Mouse (Mus musculus) urinary bladder, postnatal 14 days (tissue): ENCODE data around the gene Adcy2.

Experiments used
- DNase-seq: peaks from one replicate; pipeline ENCODE4 v3.0.0; 2021; ENCODE audit warnings: low spot score

Adcy2 gene

GRCm38 (mm10) chr13:68998918-68999801 lies at the start of gene Adcy2:
Gene Adcy2 (minus strand): TSS chr13:68999541.
- DNase-seq: peak; percentile 32

DNA sequence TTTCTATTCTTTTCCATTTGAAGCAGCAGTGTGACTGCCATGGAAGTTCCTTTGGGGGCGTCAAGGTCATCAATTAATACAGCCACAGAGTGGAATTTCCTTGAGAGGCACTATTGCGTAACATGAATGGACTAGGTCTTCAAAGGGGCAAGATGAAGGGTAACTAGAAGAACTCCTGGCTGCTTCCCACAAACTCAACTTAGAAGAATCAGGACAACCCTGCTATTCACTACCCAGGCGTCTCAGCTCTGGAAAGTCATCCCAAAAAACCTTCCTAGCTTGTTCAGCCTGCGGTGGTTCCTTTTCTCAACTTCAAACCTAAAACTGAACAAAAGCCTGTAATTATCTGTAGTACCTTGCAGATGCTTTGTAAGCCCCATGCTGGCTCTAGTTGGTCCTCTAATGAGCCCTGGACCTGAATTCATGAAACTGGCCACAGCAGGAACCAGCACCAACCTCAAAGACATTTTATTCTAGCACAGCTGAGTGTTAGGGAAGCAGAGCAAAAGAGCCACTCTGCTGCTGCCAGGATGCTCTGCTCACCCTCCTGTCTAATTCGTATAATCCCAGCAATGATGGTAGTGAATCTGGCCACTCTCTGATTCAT lies 37.8 kb upstream of the Adcy2 start:
- DNase-seq: no peak

GRCm38 (mm10) chr13:69034621-69035020 lies 35.3 kb upstream of the Adcy2 start:
- no peak for DNase-seq

GRCm38 (mm10) chr13:69033532-69033931 lies 34.2 kb upstream of the Adcy2 start:
- DNase-seq: no peak

GRCm38 (mm10) chr13:69029078-69029757 lies 29.9 kb upstream of the Adcy2 start:
- DNase-seq: no peak

DNA sequence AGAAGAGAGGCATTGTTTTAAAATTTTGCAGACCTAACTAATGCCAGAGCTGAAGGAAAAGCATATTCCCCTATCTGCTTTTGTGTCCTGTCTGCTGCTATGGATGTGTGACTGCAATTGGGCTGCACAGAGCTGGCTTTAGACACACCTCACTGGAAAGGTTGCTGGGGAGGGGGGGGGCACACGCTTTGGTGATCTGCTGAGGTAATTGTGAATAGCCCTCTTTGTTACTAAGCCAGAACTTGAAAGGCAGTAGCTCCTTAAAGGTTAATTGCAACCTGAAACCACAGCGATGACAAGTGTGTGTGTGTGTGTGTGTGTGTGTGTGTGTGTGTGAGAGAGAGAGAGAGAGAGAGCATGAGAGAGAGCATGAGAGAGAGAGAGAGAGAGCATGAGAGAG lies 25.6 kb upstream of the Adcy2 start:
- DNase-seq: no peak

DNA sequence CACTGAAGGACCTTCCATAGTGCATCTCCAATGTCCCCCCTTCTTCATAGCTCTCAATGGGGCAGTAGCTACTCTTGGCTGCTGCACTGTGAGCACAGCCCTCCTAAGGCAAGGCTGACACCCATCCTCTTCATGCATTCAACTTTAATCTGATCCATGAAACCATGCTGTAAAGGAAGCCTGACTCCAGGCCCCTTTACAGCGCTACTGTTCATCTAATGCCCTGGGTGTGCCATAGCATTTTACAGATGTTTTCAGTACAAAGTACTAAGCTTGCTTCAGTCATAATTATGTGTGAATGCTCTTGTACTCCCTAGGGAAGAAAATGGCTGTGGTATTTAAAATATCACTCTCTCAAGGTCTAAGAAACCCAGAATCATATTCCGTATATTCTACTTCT lies 23.9 kb upstream of the Adcy2 start:
- no peak for DNase-seq

DNA sequence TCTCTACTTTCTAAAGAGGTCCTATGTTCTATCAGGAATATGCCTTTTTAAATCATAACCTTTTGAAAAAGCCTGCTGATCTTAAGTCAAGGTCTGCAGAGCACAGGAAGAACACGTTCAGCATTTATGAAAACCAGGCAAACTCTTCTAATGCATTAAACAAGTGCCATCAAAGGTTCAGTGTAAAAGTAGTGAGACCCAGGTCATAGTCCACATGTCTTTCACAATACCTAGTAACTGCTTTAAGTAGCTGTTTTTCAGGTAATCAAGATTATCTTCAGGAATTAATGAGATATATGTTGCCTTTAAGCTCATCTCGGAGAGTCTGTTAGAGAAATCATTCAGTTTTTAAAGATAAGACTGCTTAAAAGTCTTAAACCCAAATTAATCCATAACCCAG lies 21.2 kb upstream of the Adcy2 start:
- DNase-seq: no peak

DNA sequence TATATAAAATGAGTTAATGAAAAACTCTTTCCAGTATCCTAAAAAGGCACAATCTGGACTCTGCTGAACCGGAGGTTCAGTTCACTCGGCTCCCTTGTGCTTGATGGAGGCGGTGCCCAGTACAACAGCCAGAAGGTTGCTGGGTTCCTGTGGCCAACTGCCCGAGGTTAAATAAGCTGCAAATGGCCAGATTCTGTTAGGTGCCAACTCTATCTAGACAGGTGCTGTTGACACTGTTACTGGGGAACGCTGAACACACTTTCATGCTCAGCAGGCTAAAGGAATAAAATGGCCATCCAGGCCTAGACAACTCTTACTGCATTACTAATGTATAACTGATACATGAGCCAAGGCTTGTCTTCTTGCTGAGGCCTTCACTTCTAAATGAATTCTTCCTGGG lies 7.6 kb upstream of the Adcy2 start:
- no peak for DNase-seq

- no peak for DNase-seq
These were observed 6.8 kb upstream of the Adcy2 start for GRCm38 (mm10) chr13:69006091-69006490.

- no peak for DNase-seq
These were observed 5.1 kb upstream of the Adcy2 start for GRCm38 (mm10) chr13:69004406-69004805.

DNA sequence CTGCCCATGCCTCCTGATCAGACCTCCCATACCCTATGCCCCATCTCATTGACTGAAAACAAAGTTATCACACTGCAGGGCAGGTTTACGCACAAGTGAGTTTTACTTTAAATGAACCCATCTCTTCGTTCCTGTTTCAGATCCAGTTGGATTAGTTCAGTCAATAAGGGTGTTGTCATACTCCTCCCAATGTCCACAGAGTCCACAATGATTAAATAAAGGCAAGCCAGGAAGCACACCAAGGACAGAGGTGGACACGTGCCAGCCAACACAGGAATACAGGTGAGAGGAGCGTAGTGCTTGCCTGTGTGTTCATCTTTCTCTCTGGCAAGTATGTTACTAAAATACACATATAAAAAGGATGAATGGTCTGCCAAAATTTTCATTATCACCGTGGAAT lies 3.3 kb upstream of the Adcy2 start:
- DNase-seq: no peak

DNA sequence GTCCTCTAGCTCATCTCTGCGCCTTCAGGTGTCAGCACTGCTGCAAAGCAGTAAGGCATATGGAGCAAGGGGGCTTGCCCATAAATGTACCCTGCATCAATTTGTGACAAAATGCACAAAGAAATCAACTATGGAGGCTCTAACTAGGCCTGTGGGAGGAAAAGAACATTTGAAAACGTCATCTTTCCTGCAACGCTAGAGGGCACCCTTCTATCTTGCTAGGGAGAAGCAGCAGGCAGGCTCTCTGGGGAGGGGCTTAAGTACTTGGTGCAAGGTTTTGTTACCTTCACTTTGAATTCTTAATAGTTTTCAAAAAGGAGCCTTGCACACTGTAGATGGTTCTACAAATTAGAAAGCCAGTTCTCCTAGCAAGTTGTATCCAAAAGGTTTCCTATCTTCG lies 2.8 kb upstream of the Adcy2 start:
- peak; percentile 38 for DNase-seq

DNA sequence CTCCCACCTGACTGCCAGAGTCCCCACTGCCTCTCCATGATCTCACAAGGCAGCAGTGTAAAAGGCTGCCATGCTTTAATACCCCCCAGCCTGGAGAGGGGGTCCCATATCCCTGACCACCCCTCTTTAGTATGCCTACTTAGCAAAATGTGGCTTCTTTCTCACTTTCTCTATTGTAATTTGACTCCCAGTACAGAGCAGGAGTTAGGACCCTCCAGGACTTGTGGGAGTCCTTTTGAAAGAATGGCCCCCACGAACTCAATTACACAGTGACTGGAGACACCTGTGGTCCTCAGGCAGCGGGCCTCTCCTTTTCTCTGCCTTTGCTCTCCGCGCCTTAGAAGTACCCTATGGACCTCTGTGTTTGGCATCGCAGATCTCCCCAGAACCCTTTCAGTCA lies 485 bp upstream of the Adcy2 start:
- no peak for DNase-seq

DNA sequence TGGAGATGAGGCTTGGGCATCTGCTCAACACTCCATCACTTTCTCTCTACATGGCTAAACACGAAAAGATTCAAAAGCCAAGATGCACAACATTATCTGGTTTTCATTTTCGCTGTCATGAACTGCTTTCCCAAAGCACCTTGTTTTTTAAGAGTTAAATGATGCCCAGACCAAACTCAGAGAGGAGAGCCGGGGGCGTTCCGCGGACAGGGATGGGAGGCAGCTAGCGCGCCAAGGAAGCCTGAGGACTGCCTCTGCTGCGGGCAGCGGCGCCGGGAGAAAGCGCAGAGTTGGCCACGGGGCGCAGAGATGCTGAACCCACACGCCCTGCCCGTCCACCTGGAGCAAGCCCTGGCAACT lies 803 bp downstream of the Adcy2 start:
- DNase-seq: peak; percentile 6

DNA sequence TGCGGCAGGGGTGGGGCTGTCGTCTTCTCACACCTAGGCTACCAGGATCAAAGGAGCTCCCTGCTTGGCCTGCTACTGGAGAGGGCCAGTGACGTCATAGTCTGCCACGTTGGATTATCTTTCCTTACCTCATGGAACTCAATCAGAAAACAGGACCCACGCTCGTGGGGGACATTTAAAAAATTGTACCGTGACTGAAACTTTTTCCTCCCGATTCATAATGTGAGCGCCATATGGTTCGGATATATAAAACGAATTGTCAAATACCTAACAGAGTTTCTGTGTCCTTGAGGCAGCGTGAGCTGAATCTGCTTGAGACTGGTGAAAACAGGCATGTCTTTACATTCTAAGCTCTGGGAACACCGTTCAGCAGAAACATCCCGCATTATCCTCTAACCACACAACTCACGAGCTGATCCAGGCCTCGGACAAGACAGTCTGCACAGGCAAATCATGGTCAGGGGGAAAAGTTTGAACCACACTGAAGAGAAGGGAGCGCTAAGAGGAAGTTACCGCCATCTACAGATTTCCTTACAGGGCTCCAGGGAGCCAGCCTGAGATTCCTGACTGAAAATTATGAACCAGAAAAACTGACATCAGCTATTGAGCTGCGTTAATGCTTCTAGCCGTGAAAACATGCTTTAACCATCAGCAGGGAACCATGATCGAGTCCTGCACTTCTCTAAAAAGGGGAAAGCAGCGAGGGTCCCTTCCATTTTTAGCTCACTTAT lies 1.4 kb downstream of the Adcy2 start:
- DNase-seq: no peak

DNA sequence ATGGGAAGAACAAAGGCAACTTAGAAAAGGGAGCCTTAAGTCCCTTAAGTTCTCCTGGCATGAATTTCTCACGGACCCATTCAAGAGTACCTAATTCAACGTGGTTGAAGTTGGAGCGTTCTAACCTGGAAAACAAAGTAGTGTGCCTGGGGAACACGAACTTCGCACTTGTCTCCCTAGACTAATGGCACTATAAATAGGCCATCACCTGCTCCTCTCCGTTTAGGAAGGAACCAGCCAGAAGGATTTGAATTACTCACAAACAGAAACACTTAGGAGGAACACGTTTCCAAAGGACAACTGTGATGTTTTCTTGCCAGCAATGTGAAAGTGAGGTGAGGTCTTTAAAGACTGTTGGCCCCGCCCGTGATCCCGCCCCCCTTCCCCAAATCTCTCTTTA lies 2.0 kb downstream of the Adcy2 start:
- DNase-seq: no peak

DNA sequence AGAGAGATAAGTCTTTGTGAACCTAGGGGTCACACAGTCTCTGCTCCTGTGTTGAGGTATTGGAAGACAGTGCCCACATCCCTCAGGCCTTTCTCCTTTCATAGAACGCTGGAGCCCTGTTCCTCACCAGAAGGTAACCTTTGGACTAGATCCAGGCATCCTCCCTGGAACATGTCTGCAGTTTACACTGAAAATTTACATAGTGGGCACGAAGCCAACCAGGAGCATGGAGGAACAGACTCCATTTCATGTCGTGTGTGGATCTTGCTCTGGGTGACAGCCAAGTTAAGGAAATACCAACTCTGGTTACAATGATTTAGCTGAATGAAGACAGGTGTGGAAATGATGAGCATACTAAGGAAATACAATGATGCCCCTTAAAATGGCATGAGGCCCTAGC lies 2.7 kb downstream of the Adcy2 start:
- no peak for DNase-seq

DNA sequence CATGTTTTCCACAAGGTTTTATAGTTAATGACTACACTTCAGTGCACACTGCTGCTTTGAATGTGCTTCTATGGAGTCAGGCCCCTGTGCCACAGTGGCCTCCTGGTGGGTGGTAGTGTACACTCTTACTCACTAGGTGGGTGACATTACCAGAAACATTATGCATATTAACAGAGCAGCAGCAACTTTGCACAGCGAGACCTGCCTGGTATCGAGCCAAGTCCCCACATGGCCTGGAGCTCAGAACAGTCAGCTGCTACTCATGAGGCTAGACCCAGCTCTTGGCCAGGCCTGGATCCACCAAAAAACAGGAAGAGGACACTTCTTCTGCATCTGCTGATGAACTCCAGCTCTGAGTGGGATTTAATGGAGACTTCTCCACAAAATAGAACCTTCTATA lies 13.6 kb downstream of the Adcy2 start:
- DNase-seq: no peak

DNA sequence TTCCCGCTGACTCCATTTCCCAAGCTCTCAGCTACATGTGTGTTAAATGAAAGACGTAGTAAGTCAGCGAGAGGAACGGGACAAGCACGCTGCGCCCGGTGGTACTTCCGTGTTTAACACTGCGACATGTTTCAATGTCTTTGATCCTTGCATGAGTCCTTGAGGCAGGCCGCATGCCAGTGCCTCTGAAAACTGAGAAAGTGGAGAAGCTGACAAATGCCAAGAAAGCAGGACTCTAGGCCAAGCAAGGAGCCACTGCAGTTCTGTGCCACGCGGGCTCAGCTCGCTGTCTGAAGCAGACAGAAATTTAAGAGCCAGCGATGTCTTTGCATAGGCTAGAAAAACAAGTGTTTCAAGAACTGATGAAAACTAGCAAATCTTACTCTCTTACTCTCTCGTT lies 15.3 kb downstream of the Adcy2 start:
- no peak for DNase-seq

GRCm38 (mm10) chr13:68981048-68981447 lies 18.3 kb downstream of the Adcy2 start:
- no peak for DNase-seq

- no peak for DNase-seq
These were observed 26.2 kb downstream of the Adcy2 start for GRCm38 (mm10) chr13:68973143-68973542.

GRCm38 (mm10) chr13:68961580-68961979 lies 37.8 kb downstream of the Adcy2 start:
- no peak for DNase-seq
